Mouse (Mus musculus): ENCODE results near the gene Ankrd13b. TPM values are rescaled to one million over a fixed set of nuclear protein-coding genes. Genes with fewer than 3 reads are reported as not detected.

The Ankrd13b gene
- total and polyA plus RNA-seq, 3 experiments = 22.6 to 54.0 TPM; not detected in 1

DNA sequence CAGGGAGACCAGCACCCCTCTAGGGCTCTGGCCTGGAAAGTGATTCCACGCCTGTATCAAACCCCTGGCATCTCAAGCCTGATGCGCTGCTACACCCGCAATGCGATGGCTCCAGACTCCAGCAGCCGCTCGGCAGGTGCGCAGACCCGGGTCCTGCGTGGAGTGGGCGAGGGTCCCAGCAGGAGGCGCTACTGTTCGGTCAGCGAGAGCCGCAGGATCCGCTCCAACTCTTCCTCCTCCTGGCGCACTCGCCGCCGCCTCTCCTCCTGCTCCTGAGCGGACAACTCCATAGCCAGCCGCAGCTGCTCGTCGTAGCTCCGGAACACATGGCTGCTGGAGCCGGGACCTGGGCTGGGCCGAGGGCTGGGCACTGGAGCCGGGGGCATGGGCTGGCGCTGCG lies 18.1 kb downstream of the Ankrd13b start:
- Histone ChIP-seq H3K4me1 (ENCODE audit: control insufficient read depth in 1 of 2, insufficient read depth in 2 of 2, low read length in 2 of 2) (no peaks in the 10 kb centered on the region), H3K9me3 (replicated peaks; ENCODE audit: insufficient read depth, low read length) (no peaks in the 10 kb centered on the region), H3K27me3 (ENCODE audit: control insufficient read depth in 1 of 2, insufficient read depth in 2 of 2, low read length in 2 of 2) (no peaks in the 10 kb centered on the region), H3K36me3 (ENCODE audit: control insufficient read depth in 1 of 2, insufficient read depth in 2 of 2, low read length in 2 of 2) (peaks cover 0 to 3% of the 10 kb centered on the region in 2 experiments; a peak in 2 of 4 replicates), H3K79me2 (ENCODE audit: control insufficient read depth, insufficient read depth, low read length, poor library complexity) (no peaks in the 10 kb centered on the region), H3K9ac (ENCODE audit: control insufficient read depth, low read depth, low read length, poor library complexity, severe bottlenecking) (no peak overlapping the region), H3K27ac (ENCODE audit: control insufficient read depth, low read depth, low read length) (no peak overlapping the region), H3K4me3 (ENCODE audit: control insufficient read depth in 1 of 2, insufficient read depth in 1 of 2, low read depth in 2 of 2, low read length in 2 of 2) (no peak overlapping the region)
- no peak for DNase-seq (ENCODE audit: low read depth, low spot score)
- TF ChIP-seq CTCF (IDR thresholded peaks at IDR 0.05 in 2 of 3, conservative IDR thresholded peaks at IDR 0.05 in 1 of 3; ENCODE audit: control insufficient read depth in 1 of 3, insufficient read depth in 1 of 3, low read depth in 2 of 3, low read length in 3 of 3, poor library complexity in 1 of 3, severe bottlenecking in 1 of 3) (peak; percentile 8 to 59 (median 25); a peak in 4 of 6 replicates), POLR2AphosphoS2 (IDR thresholded peaks at IDR 0.05; ENCODE audit: low read length) (no peak), ZKSCAN1 (IDR thresholded peaks at IDR 0.05; ENCODE audit: low read depth, low read length) (no peak), HCFC1 (IDR thresholded peaks at IDR 0.05; ENCODE audit: low read depth, low read length) (no peak), CHD1 (IDR thresholded peaks at IDR 0.05; ENCODE audit: low read depth, low read length) (no peak), MYC (IDR thresholded peaks at IDR 0.05; ENCODE audit: low read depth, low read length) (no peak)

DNA sequence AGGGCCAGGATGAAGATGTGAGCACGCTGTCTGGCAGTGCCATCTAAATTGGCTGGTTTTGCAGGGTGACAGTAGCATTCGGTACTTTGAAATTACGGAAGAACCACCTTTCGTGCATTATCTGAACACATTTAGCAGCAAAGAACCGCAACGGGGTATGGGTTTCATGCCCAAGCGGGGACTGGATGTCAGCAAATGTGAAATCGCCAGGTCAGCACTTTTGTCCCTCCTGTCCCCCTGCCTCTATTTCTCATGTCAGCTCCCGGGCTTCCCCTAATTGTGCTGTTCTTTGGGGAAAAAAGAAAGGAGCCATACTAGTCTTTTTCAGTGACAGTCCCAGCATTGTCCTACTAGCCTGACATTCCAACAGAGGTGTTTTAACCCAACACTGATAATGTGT lies 21.1 kb downstream of the Ankrd13b start:
- Histone ChIP-seq H3K9ac (ENCODE audit: control insufficient read depth, low read depth, low read length, poor library complexity, severe bottlenecking) (no peak overlapping the region), H3K27me3 (ENCODE audit: control insufficient read depth in 1 of 2, insufficient read depth in 2 of 2, low read length in 2 of 2) (no peaks in the 10 kb centered on the region), H3K36me3 (ENCODE audit: control insufficient read depth in 1 of 2, insufficient read depth in 2 of 2, low read length in 2 of 2) (no peaks in the 10 kb centered on the region; a peak in 1 of 4 replicates), H3K9me3 (replicated peaks; ENCODE audit: insufficient read depth, low read length) (no peaks in the 10 kb centered on the region), H3K27ac (ENCODE audit: control insufficient read depth, low read depth, low read length) (no peak overlapping the region), H3K4me3 (ENCODE audit: control insufficient read depth in 1 of 2, insufficient read depth in 1 of 2, low read depth in 2 of 2, low read length in 2 of 2) (no peak overlapping the region), H3K4me1 (ENCODE audit: control insufficient read depth in 1 of 2, insufficient read depth in 2 of 2, low read length in 2 of 2) (no peaks in the 10 kb centered on the region), H3K79me2 (ENCODE audit: control insufficient read depth, insufficient read depth, low read length, poor library complexity) (no peaks in the 10 kb centered on the region)
- TF ChIP-seq CHD2 (IDR thresholded peaks at IDR 0.05; ENCODE audit: low read length) (no peak), JUND (IDR thresholded peaks at IDR 0.05; ENCODE audit: low read depth, low read length) (no peak), ETS1 (IDR thresholded peaks at IDR 0.05; ENCODE audit: low read depth, low read length) (no peak), KAT2A (conservative IDR thresholded peaks at IDR 0.05; ENCODE audit: low read depth, low read length) (no peak), MAFK (IDR thresholded peaks at IDR 0.05; ENCODE audit: borderline replicate concordance, low read depth, low read length) (peak; percentile 87), BHLHE40 (IDR thresholded peaks at IDR 0.05; ENCODE audit: borderline replicate concordance, low read depth, low read length) (no peak)
- DNase-seq (ENCODE audit: low read depth, low spot score) = no peak

GRCm38 (mm10) chr11:77467784-77468183 lies 21.7 kb downstream of the Ankrd13b start:
- Histone ChIP-seq H3K9ac (ENCODE audit: control insufficient read depth, low read depth, low read length, poor library complexity, severe bottlenecking) (peak overlapping the region; percentile 66), H3K79me2 (ENCODE audit: control insufficient read depth, insufficient read depth, low read length, poor library complexity) (no peaks in the 10 kb centered on the region), H3K27me3 (ENCODE audit: control insufficient read depth in 1 of 2, insufficient read depth in 2 of 2, low read length in 2 of 2) (no peaks in the 10 kb centered on the region), H3K36me3 (ENCODE audit: control insufficient read depth in 1 of 2, insufficient read depth in 2 of 2, low read length in 2 of 2) (no peaks in the 10 kb centered on the region), H3K27ac (ENCODE audit: control insufficient read depth, low read depth, low read length) (no peak overlapping the region), H3K9me3 (replicated peaks; ENCODE audit: insufficient read depth, low read length) (no peaks in the 10 kb centered on the region), H3K4me3 (ENCODE audit: control insufficient read depth in 1 of 2, insufficient read depth in 1 of 2, low read depth in 2 of 2, low read length in 2 of 2) (peak overlapping the region; percentile 54 to 65), H3K4me1 (ENCODE audit: control insufficient read depth in 1 of 2, insufficient read depth in 2 of 2, low read length in 2 of 2) (no peaks in the 10 kb centered on the region)
- DNase-seq (ENCODE audit: low read depth, low spot score) = peak; percentile 95
- no peak for TF ChIP-seq ZKSCAN1 (IDR thresholded peaks at IDR 0.05; ENCODE audit: low read depth, low read length)
- no peak for TF ChIP-seq POLR2AphosphoS2 (IDR thresholded peaks at IDR 0.05; ENCODE audit: low read length)
- TF ChIP-seq E2F4 (IDR thresholded peaks at IDR 0.05; ENCODE audit: borderline replicate concordance, low read depth, low read length) = no peak
- TF ChIP-seq KAT2A (conservative IDR thresholded peaks at IDR 0.05; ENCODE audit: low read depth, low read length) = no peak
- peak; percentile 64 for TF ChIP-seq MXI1 (IDR thresholded peaks at IDR 0.05; ENCODE audit: low read depth, low read length)
- no peak for TF ChIP-seq CHD1 (IDR thresholded peaks at IDR 0.05; ENCODE audit: low read depth, low read length)
- no peak for TF ChIP-seq MAFK (IDR thresholded peaks at IDR 0.05; ENCODE audit: borderline replicate concordance, low read depth, low read length)
- peak; percentile 93 for TF ChIP-seq MAZ (IDR thresholded peaks at IDR 0.05; ENCODE audit: low read depth, low read length)
- TF ChIP-seq MAX (IDR thresholded peaks at IDR 0.05; ENCODE audit: low read length) = peak; percentile 51; the same call in 1 of the 2 replicates
- TF ChIP-seq TAL1 (IDR thresholded peaks at IDR 0.05; ENCODE audit: low read length) = no peak
- no peak for TF ChIP-seq MYB (IDR thresholded peaks at IDR 0.05; ENCODE audit: low read depth, low read length)
- peak; percentile 84 for TF ChIP-seq SIN3A (IDR thresholded peaks at IDR 0.05; ENCODE audit: low read length)
- TF ChIP-seq USF1 (IDR thresholded peaks at IDR 0.05; ENCODE audit: low read depth, low read length) = no peak
- TF ChIP-seq JUND (IDR thresholded peaks at IDR 0.05; ENCODE audit: low read depth, low read length) = no peak
- peak; percentile 99 for TF ChIP-seq SMC3 (IDR thresholded peaks at IDR 0.05; ENCODE audit: low read depth, low read length)
- no peak; a peak in 1 of 4 replicates for TF ChIP-seq EP300 (IDR thresholded peaks at IDR 0.05; ENCODE audit: low read depth in 1 of 2, low read length in 2 of 2)
- no peak for TF ChIP-seq ZMIZ1 (IDR thresholded peaks at IDR 0.05; ENCODE audit: low read depth, low read length)
- TF ChIP-seq ELF1 (IDR thresholded peaks at IDR 0.05; ENCODE audit: low read depth, low read length) = peak; percentile 44; the same call in 1 of the 2 replicates
- no peak for TF ChIP-seq GABPA (IDR thresholded peaks at IDR 0.05; ENCODE audit: low read depth, low read length)
- TF ChIP-seq RCOR1 (IDR thresholded peaks at IDR 0.05; ENCODE audit: low read depth, low read length) = 0 out of 2 replicates have a peak, but pooled peaks have one; percentile 37
